Mouse (Mus musculus): ENCODE results near the gene Casp4. TPM values are rescaled to one million over a fixed set of nuclear protein-coding genes. Genes with fewer than 3 reads are reported as not detected.

The Casp4 gene
- 1 to 10 TPM; 2.7 to 3.2 TPM for total RNA-seq (2021)

GRCm38 (mm10) chr9:5308561-5308960 lies at the start of gene Casp4:
Gene Casp4 (plus strand): TSS chr9:5308828.
- DNase-seq: peak; percentile 32 to 33
- intact Hi-C loops (cut with DNase I): no loop called here

GRCm38 (mm10) chr9:5263951-5264475 lies 44.6 kb upstream of the Casp4 start:
- intact Hi-C loops (cut with DNase I): no loop called here
- no peak for DNase-seq

- DNase-seq: no peak
- intact Hi-C loops (cut with DNase I): no loop called here
These were observed 38.4 kb upstream of the Casp4 start for GRCm38 (mm10) chr9:5270274-5270673.

- no peak for DNase-seq
- intact Hi-C loops (cut with DNase I): no loop called here
These were observed 37.7 kb upstream of the Casp4 start for GRCm38 (mm10) chr9:5270884-5271283.

GRCm38 (mm10) chr9:5271334-5271845 lies 37.2 kb upstream of the Casp4 start:
- intact Hi-C loops (cut with DNase I): no loop called here
- peak in 1 of 2 experiments; percentile 6 for DNase-seq

GRCm38 (mm10) chr9:5286071-5286470 lies 22.6 kb upstream of the Casp4 start:
- intact Hi-C loops (cut with DNase I): no loop called here
- no peak for DNase-seq

GRCm38 (mm10) chr9:5286597-5286996 lies 22.0 kb upstream of the Casp4 start:
- intact Hi-C loops (cut with DNase I): no loop called here
- no peak for DNase-seq

- no peak for DNase-seq
- intact Hi-C loops (cut with DNase I): no loop called here
These were observed 12.0 kb upstream of the Casp4 start for GRCm38 (mm10) chr9:5296354-5297237.

GRCm38 (mm10) chr9:5298329-5299131 lies 10.1 kb upstream of the Casp4 start, which contains the start of gene Casp1:
Gene Casp1 (plus strand): TSS chr9:5298517.
- DNase-seq: no peak
- intact Hi-C loops (cut with DNase I): no loop called here

- intact Hi-C loops (cut with DNase I): no loop called here
- no peak for DNase-seq
These were observed 9.6 kb upstream of the Casp4 start for GRCm38 (mm10) chr9:5299132-5299381.

GRCm38 (mm10) chr9:5310112-5310511 lies 1.5 kb downstream of the Casp4 start:
- intact Hi-C loops (cut with DNase I): no loop called here
- DNase-seq: no peak

- peak in 1 of 2 experiments; percentile 3 for DNase-seq
- intact Hi-C loops (cut with DNase I): no loop called here
These were observed 2.8 kb downstream of the Casp4 start for GRCm38 (mm10) chr9:5311435-5311834.

- no peak for DNase-seq
- intact Hi-C loops (cut with DNase I): no loop called here
These were observed 19.6 kb downstream of the Casp4 start for GRCm38 (mm10) chr9:5328204-5328603.

GRCm38 (mm10) chr9:5332441-5332840 lies 23.8 kb downstream of the Casp4 start:
- DNase-seq: no peak

GRCm38 (mm10) chr9:5333422-5333821 lies 24.8 kb downstream of the Casp4 start:
- intact Hi-C loops (cut with DNase I): no loop called here
- DNase-seq: no peak

More at GRCm38 (mm10) chr9:5332441-5332840, 23.8 kb downstream of the Casp4 start:
- intact Hi-C loops (cut with DNase I): no loop called here

- intact Hi-C loops (cut with DNase I): no loop called here
- no peak for DNase-seq
These were observed 34.5 kb downstream of the Casp4 start for GRCm38 (mm10) chr9:5343092-5343491.

GRCm38 (mm10) chr9:5344090-5344489 lies 35.5 kb downstream of the Casp4 start:
- intact Hi-C loops (cut with DNase I): no loop called here
- DNase-seq: peak in 1 of 2 experiments; percentile 10

GRCm38 (mm10) chr9:5345291-5345898 lies 36.8 kb downstream of the Casp4 start, which contains the start of gene Casp12:
Gene Casp12 (plus strand): TSS chr9:5345430.
- DNase-seq: peak; percentile 56 to 66
- intact Hi-C loops (cut with DNase I): no loop called here

- no peak for DNase-seq
- intact Hi-C loops (cut with DNase I): no loop called here
These were observed 38.8 kb downstream of the Casp4 start for GRCm38 (mm10) chr9:5347381-5347780.

- intact Hi-C loops (cut with DNase I): no loop called here
- no peak for DNase-seq
These were observed 45.0 kb downstream of the Casp4 start for GRCm38 (mm10) chr9:5353673-5354072.

GRCm38 (mm10) chr9:5356801-5357200 lies 48.2 kb downstream of the Casp4 start:
- intact Hi-C loops (cut with DNase I): no loop called here

More at GRCm38 (mm10) chr9:5356801-5357200, 48.2 kb downstream of the Casp4 start:
- DNase-seq: no peak
